Mouse (Mus musculus) left cerebral cortex, adult 9 months (tissue): ENCODE data around the gene Jam3.

ENCODE experiments used
- DNase-seq, 2 experiments: peaks; one replicate each; pipeline ENCODE4 v3.0.0; 2022; ENCODE audit warnings: low spot score in 2 of 2

Gene Jam3

GRCm38 (mm10) chr9:27111756-27112155 is 43.5 kb downstream of the Jam3 start:
- DNase-seq = no peak

- peak; percentile 35 to 61 for DNase-seq
Observed at GRCm38 (mm10) chr9:27110681-27111080, 44.5 kb downstream of the Jam3 start.

GRCm38 (mm10) chr9:27109533-27110514 is 45.4 kb downstream of the Jam3 start:
- peak; percentile 38 to 73 for DNase-seq

GRCm38 (mm10) chr9:27108451-27108850 is 46.8 kb downstream of the Jam3 start:
- DNase-seq = no peak

GRCm38 (mm10) chr9:27106081-27106480 is 49.1 kb downstream of the Jam3 start:
- peak in 1 of 2 experiments; percentile 68 for DNase-seq

GRCm38 (mm10) chr9:27101466-27101865 is 53.8 kb downstream of the Jam3 start:
- DNase-seq = no peak

DNA sequence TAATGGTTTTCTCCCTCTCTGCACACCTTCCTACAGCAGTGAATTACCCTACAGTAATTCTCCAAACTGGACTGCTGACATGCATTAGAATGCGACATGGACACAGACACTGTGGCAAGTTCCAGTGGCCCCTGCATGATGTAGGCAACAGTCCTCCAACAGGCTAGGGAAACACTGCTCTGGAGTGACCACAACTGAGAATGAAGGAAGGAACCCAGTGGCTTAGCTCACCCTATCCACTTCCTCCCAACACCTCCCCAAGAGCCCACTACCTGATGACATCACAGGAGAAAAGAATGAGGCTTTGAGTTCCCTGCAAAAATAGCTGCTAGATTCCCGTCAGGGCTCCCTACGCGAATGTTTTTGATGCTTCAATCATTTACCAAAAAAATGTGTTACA is 55.7 kb downstream of the Jam3 start:
- no peak for DNase-seq

DNA sequence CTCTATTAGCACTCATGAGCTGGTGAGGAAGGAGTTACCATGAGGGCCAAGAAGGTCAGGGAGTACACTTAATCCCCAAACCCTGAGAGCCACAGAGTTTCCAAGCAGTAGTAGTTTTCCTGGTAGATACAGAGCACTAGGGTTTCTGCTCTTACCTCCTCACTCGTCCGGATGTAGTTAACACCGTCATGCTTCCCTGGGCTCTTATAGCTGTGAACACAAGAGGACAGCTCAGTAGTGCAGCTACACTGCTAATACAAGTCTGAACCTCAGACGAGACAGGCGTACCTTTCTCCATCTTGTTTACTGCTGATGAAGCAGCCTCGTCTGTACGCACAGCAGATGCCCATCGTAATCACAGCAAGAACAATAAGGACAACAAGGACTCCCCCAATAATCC is 56.7 kb downstream of the Jam3 start:
- DNase-seq = no peak

DNA sequence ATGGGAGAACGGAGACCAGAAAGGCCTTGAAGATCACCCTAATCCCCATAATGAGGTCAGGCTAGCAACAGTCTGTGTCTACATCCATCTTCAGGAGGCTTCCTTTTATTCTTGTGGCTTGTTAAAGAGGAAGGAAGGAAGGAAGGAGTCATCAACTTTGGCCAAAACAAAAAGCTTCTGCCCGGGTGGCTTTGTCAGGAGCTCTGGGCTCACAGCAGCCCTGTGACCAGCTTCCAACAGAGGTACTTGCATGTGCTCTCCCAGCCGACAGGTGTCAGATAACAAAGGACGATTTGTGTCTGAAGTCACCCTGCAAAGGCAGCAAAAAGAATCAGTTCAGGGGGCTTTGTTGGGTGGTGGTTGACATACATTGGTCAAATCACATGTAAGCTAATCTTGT is 57.1 kb downstream of the Jam3 start:
- DNase-seq = no peak

- DNase-seq = no peak
Observed at GRCm38 (mm10) chr9:27092916-27093315, 62.3 kb downstream of the Jam3 start.

DNA sequence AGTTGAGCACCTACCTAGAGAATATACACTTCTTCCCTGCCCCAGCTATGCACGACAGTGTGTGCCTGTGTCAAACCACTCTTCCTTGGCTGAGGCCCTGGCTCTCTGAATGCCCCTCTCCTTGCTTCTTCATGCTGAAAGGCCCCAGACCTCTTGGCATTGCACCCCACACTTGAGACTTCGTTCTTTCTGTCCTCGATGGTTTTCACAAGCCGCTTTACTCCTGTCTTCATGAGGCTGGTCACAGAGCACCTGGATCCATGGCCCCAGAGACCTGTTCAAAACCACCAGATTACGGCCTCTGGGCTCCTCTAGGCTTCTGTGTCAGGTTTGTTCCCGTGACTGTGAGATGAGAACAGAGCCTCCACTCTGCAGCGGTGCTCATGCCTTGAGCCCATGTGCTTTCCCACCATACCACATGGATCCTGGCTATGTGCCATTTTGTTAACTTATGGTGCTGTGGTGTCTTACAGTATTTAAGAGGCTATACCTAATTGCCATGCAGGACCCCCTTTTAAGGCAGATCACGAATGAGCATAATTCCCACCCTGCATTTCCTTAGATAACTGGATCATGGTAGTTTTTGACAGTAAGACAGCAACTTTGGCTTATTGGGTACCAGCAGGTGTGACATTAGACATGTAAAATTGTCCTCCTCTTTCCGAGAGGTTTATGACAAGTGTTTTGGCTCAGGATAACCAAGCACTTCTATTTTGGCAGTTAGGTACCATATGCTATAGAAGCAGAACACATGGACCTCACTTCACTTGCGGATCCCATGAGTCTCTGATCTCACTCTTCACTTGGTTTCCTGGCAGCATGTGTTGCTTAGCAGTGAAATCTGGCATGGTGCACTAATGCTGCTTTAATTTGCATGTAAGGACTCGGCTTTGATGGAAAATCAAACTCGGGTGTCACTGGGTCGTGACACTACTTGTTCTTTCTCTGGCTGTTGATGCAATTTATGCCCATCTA is 64.1 kb downstream of the Jam3 start:
- DNase-seq = peak; percentile 38 to 59

DNA sequence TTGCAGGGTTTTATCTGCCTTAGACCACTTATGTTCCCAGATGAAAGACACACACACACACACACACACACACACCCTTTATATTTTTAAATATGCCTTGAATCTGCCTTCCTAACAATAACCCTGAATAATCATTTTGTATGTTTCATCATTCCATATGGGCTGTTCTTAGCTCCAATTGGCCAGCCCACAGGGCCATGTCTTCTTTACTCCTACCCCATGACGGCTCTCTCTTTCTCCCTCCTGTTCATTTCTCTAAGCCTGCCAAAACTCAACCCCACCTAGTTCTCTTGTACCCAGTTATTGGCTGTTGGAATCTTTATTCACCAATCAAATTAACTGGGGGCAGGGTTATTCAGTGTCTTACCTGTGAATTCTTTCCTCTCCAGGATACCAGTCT is 65.1 kb downstream of the Jam3 start:
- DNase-seq = no peak

- no peak for DNase-seq
Observed at GRCm38 (mm10) chr9:27087402-27087801, 67.8 kb downstream of the Jam3 start.

DNA sequence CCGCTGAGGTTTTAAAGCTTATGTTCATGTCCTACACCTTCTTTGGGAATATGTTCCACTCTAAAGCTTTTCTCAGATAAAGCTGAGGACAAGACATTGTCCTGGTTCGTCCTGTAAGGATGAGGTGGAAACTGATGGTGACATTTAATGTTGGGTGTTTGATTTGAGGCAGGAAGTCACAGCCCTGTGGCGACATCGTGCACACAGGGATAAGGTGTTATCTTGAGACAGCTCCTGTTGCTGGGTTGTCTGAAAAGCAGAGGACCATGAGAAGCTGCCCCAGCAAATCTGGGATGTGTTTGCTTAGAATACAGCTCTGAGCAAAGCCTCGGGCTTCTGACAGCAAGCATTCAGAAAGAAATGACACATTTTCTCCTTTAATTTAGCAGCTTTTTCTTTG is 69.0 kb downstream of the Jam3 start:
- no peak for DNase-seq

DNA sequence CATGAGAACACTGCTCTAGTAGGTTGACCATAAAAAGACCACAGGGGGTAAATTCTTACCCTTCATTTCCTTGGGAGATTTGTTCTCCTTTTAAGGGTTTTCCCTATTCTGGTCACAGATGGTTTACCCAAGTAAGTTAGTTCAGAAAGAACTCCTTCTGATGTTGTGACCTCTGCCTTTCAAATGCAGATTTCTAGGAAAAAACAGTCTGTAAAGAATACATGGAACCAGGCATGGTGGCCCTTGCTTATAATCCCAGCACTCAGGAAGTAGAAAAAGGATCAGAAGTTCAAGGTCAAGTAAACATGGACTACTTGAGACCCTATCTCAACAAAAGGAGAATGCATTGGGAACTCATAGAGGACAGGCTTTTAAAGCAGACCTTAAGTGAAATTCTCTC is 79.4 kb downstream of the Jam3 start:
- no peak for DNase-seq

DNA sequence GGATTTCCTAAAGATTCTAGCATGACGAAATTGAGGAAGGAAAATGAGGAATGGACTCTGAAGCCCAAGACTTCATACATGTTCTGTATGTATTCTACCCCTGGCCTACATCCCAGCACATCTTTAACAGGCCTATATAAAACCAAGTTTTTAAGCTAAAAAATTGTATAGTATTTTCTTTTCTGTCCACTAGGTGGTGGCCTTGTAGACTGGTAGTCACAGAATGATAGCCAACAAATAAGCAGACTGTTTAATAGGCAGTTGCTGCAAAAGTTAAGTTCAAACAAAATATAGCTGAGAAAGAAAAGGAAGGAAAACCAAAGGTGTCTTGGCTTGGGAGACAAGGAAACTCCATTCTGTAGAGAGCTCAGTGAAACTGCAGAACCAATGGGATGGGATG is 80.5 kb downstream of the Jam3 start:
- DNase-seq = no peak

GRCm38 (mm10) chr9:27070895-27071294 is 84.3 kb downstream of the Jam3 start:
- DNase-seq = no peak

GRCm38 (mm10) chr9:27058341-27058740 is 96.9 kb downstream of the Jam3 start:
- DNase-seq = peak in 1 of 2 experiments; percentile 69

GRCm38 (mm10) chr9:27049492-27049891 is 105.7 kb downstream of the Jam3 start:
- no peak for DNase-seq
